Mouse (Mus musculus) thymus, adult 2 months (tissue): ENCODE measurements around the gene Cnot6.

Experiments used
- CTCF ChIP-seq: fragments of 200-500 bp; IDR thresholded peaks from 2 replicates; pipeline ENCODE4 v1.5.1; 2012; ENCODE audit warnings: mild to moderate bottlenecking, control low read depth, low read length, moderate library complexity, borderline replicate concordance; ENCODE audit not compliant: control insufficient read depth, poor library complexity, insufficient read depth; ENCODE audit errors: extremely low read depth
- POLR2A ChIP-seq: fragments of 200-500 bp; IDR thresholded peaks from 2 replicates; pipeline ENCODE4 v1.6.1; 2012; ENCODE audit warnings: mild to moderate bottlenecking, low read length, control low read depth, moderate library complexity; ENCODE audit not compliant: control insufficient read depth, poor library complexity, insufficient read depth; ENCODE audit errors: extremely low read depth

GRCm38 (mm10) chr11:49665462-49665861 is 47.1 kb downstream of the Cnot6 start:
- no peak for TF ChIP-seq CTCF
- TF ChIP-seq POLR2A, result no peak
